Mouse (Mus musculus) WW6 (cell line): ENCODE measurements at regions not wholly inside any gene's neighbourhood (a gene's known extent, or its start where the extent isn't known, plus 50 kb on each side); places are given as distances from the start of the nearest gene placed in this dataset.

ENCODE experiments used
- DNase-seq: peaks from one replicate; pipeline ENCODE4 v3.0.0-alpha.2; 2013; ENCODE audit warnings: low read depth, low spot score

GRCm38 (mm10) chr9:83276291-83276690 is 129.8 kb upstream of the Hmgn3 start:
- DNase-seq: no peak

GRCm38 (mm10) chr9:83273361-83273975 is 127.0 kb upstream of the Hmgn3 start:
- DNase-seq: no peak

DNA sequence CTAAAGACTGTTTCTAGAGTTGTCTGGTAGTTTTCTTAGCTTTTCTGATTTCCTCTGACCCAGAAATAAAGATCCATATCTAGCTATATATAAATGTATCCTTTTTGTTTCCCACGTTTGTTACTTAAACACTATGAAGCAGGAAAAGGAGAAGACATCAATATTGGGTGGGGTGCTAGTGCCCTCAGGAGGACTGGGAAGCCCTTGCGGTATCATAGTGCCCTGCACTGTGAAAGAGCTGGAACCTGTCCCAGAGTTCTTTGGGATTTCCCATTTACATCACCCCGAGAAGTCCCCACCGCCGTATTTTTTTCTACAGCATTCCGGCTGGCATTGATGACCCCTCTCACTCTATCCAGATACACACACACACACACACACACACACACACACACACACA is 119.3 kb upstream of the Hmgn3 start:
- no peak for DNase-seq

- no peak for DNase-seq
Observed at GRCm38 (mm10) chr9:83259511-83259910, 113.0 kb upstream of the Hmgn3 start.

GRCm38 (mm10) chr9:83258986-83259385 is 112.5 kb upstream of the Hmgn3 start:
- DNase-seq: no peak

- no peak for DNase-seq
Observed at GRCm38 (mm10) chr9:83258476-83258875, 112.0 kb upstream of the Hmgn3 start.

GRCm38 (mm10) chr9:83254356-83254755 is 107.9 kb upstream of the Hmgn3 start:
- no peak for DNase-seq

DNA sequence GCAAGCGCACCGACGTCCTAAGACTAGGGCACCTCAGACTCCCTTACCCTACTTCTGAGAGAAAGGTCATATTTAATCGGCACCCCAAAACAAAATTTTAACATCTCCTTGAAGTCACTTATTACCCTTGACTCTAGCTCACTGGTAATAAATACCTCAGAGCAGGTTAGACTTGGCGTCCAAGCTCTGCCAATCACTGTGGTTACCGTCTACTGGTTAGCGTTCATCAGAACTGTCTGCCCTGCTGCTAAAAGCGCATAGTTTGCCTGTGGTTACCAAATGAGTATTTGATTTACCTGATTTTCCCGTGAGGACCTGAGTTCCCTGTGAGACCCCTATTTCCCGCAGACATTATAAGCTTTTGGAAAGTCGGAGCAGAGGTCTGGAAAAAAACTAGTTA is 107.3 kb upstream of the Hmgn3 start:
- no peak for DNase-seq

DNA sequence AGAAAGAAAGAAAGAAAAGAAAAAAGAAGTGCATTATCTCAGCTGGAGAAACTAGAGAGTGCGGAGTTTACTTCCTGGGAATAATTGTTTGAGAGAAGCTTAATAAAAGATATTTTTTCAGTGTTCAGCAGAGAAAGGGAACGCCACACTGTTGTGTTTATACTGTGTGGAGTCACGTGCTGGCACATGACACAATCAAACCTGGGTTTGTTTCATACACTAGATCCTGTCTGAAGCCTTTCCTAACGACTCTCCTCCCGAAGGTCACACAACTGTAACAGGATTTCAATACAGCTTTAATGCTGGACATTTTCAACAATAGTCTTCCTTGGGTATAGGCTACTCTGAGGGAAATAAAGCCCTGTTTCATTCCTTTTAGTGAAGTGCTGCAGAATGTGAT is 105.3 kb upstream of the Hmgn3 start:
- DNase-seq: no peak

DNA sequence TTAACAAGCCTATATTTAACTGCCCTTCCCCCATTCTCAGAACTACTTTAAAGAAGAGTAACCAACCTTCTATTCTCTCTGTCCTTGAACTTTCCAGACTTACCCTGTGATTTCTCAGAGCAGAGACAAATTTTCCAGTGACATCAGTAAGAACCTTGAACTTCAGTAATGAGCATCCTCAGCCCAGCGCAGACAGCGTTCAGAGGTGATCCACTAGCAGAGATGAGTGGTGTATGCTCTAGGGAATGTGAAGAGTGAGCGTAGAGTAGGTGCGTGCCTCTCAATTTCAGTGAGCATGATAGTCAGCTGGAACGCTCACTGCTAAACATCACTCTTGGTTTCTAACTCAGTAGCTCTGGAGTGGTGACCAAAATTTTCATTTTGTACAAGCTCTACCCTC is 103.4 kb upstream of the Hmgn3 start:
- DNase-seq: no peak

DNA sequence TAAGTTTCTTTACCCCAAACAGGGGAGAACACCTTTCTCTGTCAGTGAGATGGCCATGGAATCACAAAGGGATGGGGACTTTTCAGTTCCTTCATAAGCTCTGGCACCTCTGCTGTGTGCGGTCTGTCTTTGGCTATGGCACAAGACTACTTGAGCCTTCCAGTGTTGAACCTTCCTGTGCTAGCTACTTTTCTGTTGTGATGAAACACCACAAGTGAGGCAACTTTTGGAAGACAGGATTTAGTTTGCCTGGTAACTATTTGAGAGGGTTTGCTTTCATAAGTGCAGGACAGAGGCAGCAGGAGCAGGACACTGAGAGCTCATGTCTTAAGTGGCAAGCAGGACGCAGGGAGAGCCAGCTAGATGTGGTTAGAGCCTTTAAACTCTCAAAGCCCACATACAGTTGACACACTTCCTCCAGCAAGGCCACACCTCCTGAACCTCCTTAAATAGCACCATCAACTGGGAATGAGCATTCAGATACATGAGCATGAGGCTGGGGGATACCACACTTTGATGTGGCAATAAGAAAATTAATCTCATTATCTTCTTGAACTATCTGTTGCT is 101.8 kb upstream of the Hmgn3 start:
- DNase-seq: no peak

GRCm38 (mm10) chr9:83247066-83247668 is 100.7 kb upstream of the Hmgn3 start:
- DNase-seq: no peak

DNA sequence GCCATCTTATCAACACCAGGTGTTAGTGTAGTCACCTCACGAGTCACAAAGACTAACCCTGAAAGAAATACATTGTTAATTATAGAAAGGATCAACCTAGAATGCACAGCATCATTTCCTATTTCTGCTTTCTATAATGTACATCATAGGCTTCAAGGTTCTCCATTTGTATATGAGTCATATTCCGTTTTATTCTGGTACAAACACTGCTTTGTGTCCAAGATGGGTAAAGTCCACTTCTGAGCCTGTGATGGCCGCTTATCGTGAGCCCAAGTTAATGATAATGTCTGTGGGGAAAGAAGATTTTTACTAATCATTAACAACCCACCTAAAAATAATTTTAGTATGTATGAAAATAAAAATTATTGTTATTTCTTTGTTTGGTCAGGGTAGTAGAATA is 94.6 kb upstream of the Hmgn3 start:
- DNase-seq: no peak

DNA sequence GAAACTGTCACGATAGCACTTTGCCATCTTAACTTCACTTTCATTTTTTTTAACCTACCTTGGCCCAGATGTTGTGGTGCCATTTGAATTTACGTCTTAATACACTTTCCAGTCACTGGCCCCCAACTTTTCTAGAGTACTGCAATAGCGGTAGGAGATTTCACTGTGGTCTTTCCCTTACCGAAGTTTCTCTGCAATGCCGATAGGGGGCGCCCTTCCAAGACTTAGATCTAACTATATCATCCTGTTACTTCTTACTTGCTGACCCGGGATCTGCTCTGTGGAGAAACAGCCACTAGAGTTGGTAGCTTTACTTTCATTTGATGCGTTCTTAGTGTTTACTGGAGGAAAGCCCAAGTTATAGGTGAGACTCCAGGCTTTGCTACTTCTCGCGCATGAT is 92.6 kb upstream of the Hmgn3 start:
- DNase-seq: no peak

- no peak for DNase-seq
Observed at GRCm38 (mm10) chr9:83221866-83222265, 75.4 kb upstream of the Hmgn3 start.

GRCm38 (mm10) chr9:83202583-83202982 is 56.1 kb upstream of the Hmgn3 start:
- DNase-seq: no peak

GRCm38 (mm10) chr9:83199771-83200170 is 53.3 kb upstream of the Hmgn3 start:
- DNase-seq: no peak

DNA sequence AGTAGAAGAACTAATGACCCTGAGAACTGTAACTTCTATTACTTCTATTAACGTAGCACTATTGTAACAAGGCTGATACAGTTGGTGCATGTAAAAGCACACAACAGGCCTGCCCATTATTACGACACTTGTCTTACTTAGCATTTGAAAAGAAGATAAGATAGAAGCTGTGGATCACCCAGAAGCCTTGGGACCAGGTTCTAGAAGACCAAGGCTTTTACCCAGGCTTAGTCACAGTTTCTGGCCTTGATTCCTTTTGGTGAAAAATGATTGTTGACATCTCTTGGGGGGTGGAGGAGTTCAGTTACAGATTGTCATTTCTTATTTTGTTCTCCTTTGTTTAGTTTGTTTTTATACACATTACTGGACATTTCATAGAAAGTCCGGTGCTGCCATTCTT is 52.7 kb upstream of the Hmgn3 start:
- no peak for DNase-seq

GRCm38 (mm10) chr9:83197013-83197412 is 50.5 kb upstream of the Hmgn3 start:
- DNase-seq: no peak
